Mouse (Mus musculus) embryonic facial prominence, embryonic 12.5 days (tissue): ENCODE results near the gene Gstm6. TPM values are rescaled to one million over a fixed set of nuclear protein-coding genes. Genes with fewer than 3 reads are reported as not detected.
"Not testable (repeated sequence)": the region's sequence is repeated elsewhere in the genome, so short reads cannot be mapped to it uniquely, and the experiment has no call there.

Experiments used
- ATAC-seq: fragments of 200-750 bp; cut with Nextera tagmentation; 2 replicates; pipeline ENCODE4 v1.8.0; 2017; ENCODE audit not compliant: insufficient number of reproducible peaks, insufficient read depth, low FRiP score, low TSS enrichment
- H3K27ac ChIP-seq: fragments of 300-500 bp; sonication (generic); 2 replicates; pipeline ENCODE4 v1.5.1; 2016; ENCODE audit warnings: mild to moderate bottlenecking
- H3K27me3 ChIP-seq: fragments of 300-500 bp; sonication (generic); 2 replicates; pipeline ENCODE4 v1.6.1; 2016; ENCODE audit warnings: mild to moderate bottlenecking, moderate library complexity
- H3K36me3 ChIP-seq: fragments of 300-500 bp; sonication (generic); 2 replicates; pipeline ENCODE4 v1.6.1; 2016; ENCODE audit warnings: mild to moderate bottlenecking
- H3K4me1 ChIP-seq: fragments of 300-500 bp; sonication (generic); 2 replicates; pipeline ENCODE4 v1.6.1; 2016
- H3K4me2 ChIP-seq: fragments of 300-500 bp; sonication (generic); replicated peaks from 2 replicates; pipeline ENCODE4 v1.6.1; 2016; ENCODE audit warnings: mild to moderate bottlenecking, moderate library complexity
- H3K4me3 ChIP-seq: fragments of 300-500 bp; sonication (generic); 2 replicates; pipeline ENCODE4 v1.5.1; 2016; ENCODE audit warnings: mild to moderate bottlenecking
- H3K9ac ChIP-seq: fragments of 300-500 bp; sonication (generic); 2 replicates; pipeline ENCODE4 v1.6.1; 2016; ENCODE audit warnings: mild to moderate bottlenecking, moderate library complexity
- H3K9me3 ChIP-seq: fragments of 300-500 bp; sonication (generic); 2 replicates; pipeline ENCODE4 v1.6.1; 2016; ENCODE audit warnings: mild to moderate bottlenecking, moderate library complexity
- WGBS: fragments of 180-500 bp; shearing (Covaris S2); methylation state at CpG from one replicate; pipeline ENCODE4 v1.1.7; 2016; 5-methylcytosine and 5-hydroxymethylcytosine counted together
- polyA plus RNA-seq: library from polyadenylated mRNA; unstranded; fragments of >200 nt; fragmentation: Nextera tagmentation; extraction: Ambion mirVana; gene quantifications from 2 replicates; pipeline ENCODE4 v1.2.1, GENCODE M21; 2016

Gene Gstm6
- polyA plus RNA-seq, 1 experiment from 2014 or later, result 12.7 TPM

- H3K4me1 ChIP-seq, result no peaks in the 10 kb centered on the region
- WGBS, result 91% methylated on average over 5 of the region's 5 CpGs
- H3K4me2 ChIP-seq, result no peak overlapping the region
- no peaks in the 10 kb centered on the region for H3K36me3 ChIP-seq
- H3K9ac ChIP-seq, result no peak overlapping the region
- ATAC-seq, result no peak
- H3K27ac ChIP-seq, result no peak overlapping the region
- no peaks in the 10 kb centered on the region for H3K9me3 ChIP-seq
- H3K27me3 ChIP-seq, result no peaks in the 10 kb centered on the region
- H3K4me3 ChIP-seq, result no peak overlapping the region
Observed at GRCm38 (mm10) chr3:107920348-107920747, 23.2 kb downstream of the Gstm6 start.

- Histone ChIP-seq H3K4me3 (no peak overlapping the region), H3K27ac (no peak overlapping the region), H3K9me3 (no peaks in the 10 kb centered on the region), H3K4me1 (no peaks in the 10 kb centered on the region), H3K4me2 (no peak overlapping the region), H3K27me3 (no peaks in the 10 kb centered on the region), H3K9ac (no peak overlapping the region), H3K36me3 (no peaks in the 10 kb centered on the region)
- WGBS, result 52% methylated on average over 7 of the region's 7 CpGs
- ATAC-seq, result no peak
Observed at GRCm38 (mm10) chr3:107917783-107918408, 25.7 kb downstream of the Gstm6 start.

- no peaks in the 10 kb centered on the region for H3K27me3 ChIP-seq
- H3K4me3 ChIP-seq, result no peak overlapping the region
- H3K9me3 ChIP-seq, result no peaks in the 10 kb centered on the region
- 81% methylated on average over 3 of the region's 3 CpGs for WGBS
- H3K4me1 ChIP-seq, result no peaks in the 10 kb centered on the region
- H3K9ac ChIP-seq, result no peak overlapping the region
- H3K36me3 ChIP-seq, result no peaks in the 10 kb centered on the region
- ATAC-seq, result no peak
- H3K27ac ChIP-seq, result no peak overlapping the region
- H3K4me2 ChIP-seq, result no peak overlapping the region
Observed at GRCm38 (mm10) chr3:107917097-107917496, 26.5 kb downstream of the Gstm6 start.

- Histone ChIP-seq H3K27me3 (no peaks in the 10 kb centered on the region), H3K4me3 (no peak overlapping the region), H3K4me2 (no peak overlapping the region), H3K9me3 (no peaks in the 10 kb centered on the region), H3K36me3 (no peaks in the 10 kb centered on the region), H3K9ac (no peak overlapping the region), H3K4me1 (no peaks in the 10 kb centered on the region), H3K27ac (no peak overlapping the region)
- 82% methylated on average over 15 of the region's 15 CpGs for WGBS
- no peak for ATAC-seq
Observed at GRCm38 (mm10) chr3:107916674-107917073, 26.9 kb downstream of the Gstm6 start.

- WGBS, result 67% methylated on average over 6 of the region's 6 CpGs
- Histone ChIP-seq H3K9me3 (no peaks in the 10 kb centered on the region), H3K27me3 (no peaks in the 10 kb centered on the region), H3K9ac (no peak overlapping the region), H3K4me2 (no peak overlapping the region), H3K36me3 (no peaks in the 10 kb centered on the region), H3K27ac (no peak overlapping the region), H3K4me3 (no peak overlapping the region), H3K4me1 (peaks cover 8% of the 10 kb centered on the region; the same call in 1 of the 2 replicates)
- ATAC-seq, result no peak
Observed at GRCm38 (mm10) chr3:107905942-107906341, 37.6 kb downstream of the Gstm6 start.

GRCm38 (mm10) chr3:107900955-107901673 is 42.4 kb downstream of the Gstm6 start:
- H3K4me2 ChIP-seq, result no peak overlapping the region
- no peak overlapping the region for H3K4me3 ChIP-seq
- no peaks in the 10 kb centered on the region for H3K9me3 ChIP-seq
- no peak overlapping the region for H3K9ac ChIP-seq
- H3K4me1 ChIP-seq, result peaks cover 10% of the 10 kb centered on the region; the same call in 1 of the 2 replicates
- no peaks in the 10 kb centered on the region for H3K27me3 ChIP-seq
- peaks cover 18% of the 10 kb centered on the region for H3K36me3 ChIP-seq
- 69% methylated on average over 11 of the region's 11 CpGs for WGBS
- H3K27ac ChIP-seq, result no peak overlapping the region
- ATAC-seq, result no peak

GRCm38 (mm10) chr3:107898691-107899090 is 44.9 kb downstream of the Gstm6 start:
- ATAC-seq, result no peak
- 91% methylated on average over 13 of the region's 13 CpGs for WGBS
- no peak overlapping the region for H3K4me3 ChIP-seq
- no peak overlapping the region for H3K27ac ChIP-seq
- H3K36me3 ChIP-seq, result peaks cover 18% of the 10 kb centered on the region
- no peak overlapping the region for H3K4me2 ChIP-seq
- H3K9me3 ChIP-seq, result no peaks in the 10 kb centered on the region
- H3K9ac ChIP-seq, result no peak overlapping the region
- peaks cover 8% of the 10 kb centered on the region; the same call in 1 of the 2 replicates for H3K4me1 ChIP-seq
- H3K27me3 ChIP-seq, result no peaks in the 10 kb centered on the region

GRCm38 (mm10) chr3:107895720-107896569 is 47.6 kb downstream of the Gstm6 start, which contains the start of gene Gstm5:
Gene Gstm5, plus strand, starts transcription at chr3:107895821.
- peak within 1 kb of the TSS; percentile 79 for H3K27ac ChIP-seq
- H3K27me3 ChIP-seq, result no peaks in the 10 kb centered on the region
- H3K36me3 ChIP-seq, result peaks cover 18% of the 10 kb centered on the region
- WGBS, result 8% methylated on average over 40 of the region's 40 CpGs
- H3K4me2 ChIP-seq, result peak within 1 kb of the TSS; percentile 76
- peak within 1 kb of the TSS; percentile 85 for H3K4me3 ChIP-seq
- ATAC-seq, result peak; percentile 89
- peak within 1 kb of the TSS; percentile 86 for H3K9ac ChIP-seq
- no peaks in the 10 kb centered on the region for H3K9me3 ChIP-seq
- H3K4me1 ChIP-seq, result peaks cover 8% of the 10 kb centered on the region; the same call in 1 of the 2 replicates

GRCm38 (mm10) chr3:107895194-107895719 is 48.3 kb downstream of the Gstm6 start:
- H3K4me1 ChIP-seq, result peaks cover 8% of the 10 kb centered on the region; the same call in 1 of the 2 replicates
- no peaks in the 10 kb centered on the region for H3K27me3 ChIP-seq
- peak overlapping the region; percentile 85 for H3K4me3 ChIP-seq
- WGBS, result 13% methylated on average over 6 of the region's 6 CpGs
- 0 out of 2 replicates have a peak, but pooled peaks have one; percentile 7 for ATAC-seq
- peaks cover 18% of the 10 kb centered on the region for H3K36me3 ChIP-seq
- peak overlapping the region; percentile 86 for H3K9ac ChIP-seq
- H3K4me2 ChIP-seq, result peak overlapping the region; percentile 76
- no peaks in the 10 kb centered on the region for H3K9me3 ChIP-seq
- H3K27ac ChIP-seq, result no peak overlapping the region

- H3K36me3 ChIP-seq, H3K4me1 ChIP-seq, H3K9ac ChIP-seq, ATAC-seq, H3K27ac ChIP-seq, H3K27me3 ChIP-seq, H3K4me3 ChIP-seq, H3K9me3 ChIP-seq, H3K4me2 ChIP-seq: not testable (repeated sequence)
- WGBS, result 82% methylated on average over 2 of the region's 2 CpGs
Observed at GRCm38 (mm10) chr3:107889236-107889635, 54.3 kb downstream of the Gstm6 start.
